Comparison of ENCODE assay signal across 12 mouse cellular contexts in the genomic region with DNA sequence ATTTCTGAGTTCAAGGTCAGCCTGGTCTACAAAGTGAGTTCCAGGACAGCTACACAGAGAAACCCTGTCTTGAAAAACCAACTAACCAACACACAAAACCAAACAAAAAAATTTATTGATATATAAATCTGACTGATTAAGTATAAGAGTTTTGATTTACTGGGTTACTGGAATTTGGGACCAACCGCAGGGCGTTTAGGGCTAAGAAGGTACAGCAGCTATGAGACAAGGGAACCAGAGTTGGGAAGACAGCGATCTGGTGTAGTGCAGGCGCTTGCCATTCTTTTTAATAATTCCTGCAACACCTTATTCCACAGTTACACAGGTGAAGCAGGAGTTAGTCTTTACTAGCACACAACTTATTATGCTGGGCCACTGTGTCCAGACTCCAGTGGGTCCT. TPM values are rescaled to one million over a fixed set of nuclear protein-coding genes. Genes with fewer than 3 reads are reported as not detected.
"Had no signal": no experiment of that assay in that cellular context is flagged by ENCODE, and none has a peak within 500 bp of the region (broad histone marks: within the 10 kb centered on the region; RNA-seq: fewer than 3 reads in every experiment).

No protein-coding gene starts in this region.

RNA-seq across cellular contexts. Expression of gene Smok2a, which starts 19.4 kb away (rescaled TPM):
- polyA plus RNA-seq: neural tube, embryonic 13.5 days; neural tube, embryonic 14.5 days; neural tube, embryonic 15.5 days; small intestine, adult 2 months; spleen, adult 2 months; stomach, embryonic 14.5 days; stomach, embryonic 15.5 days; stomach, embryonic 16.5 days; stomach, postnatal 0 days; thymus, adult 2 months; thymus, postnatal 0 days; urinary bladder, adult 2 months had no signal

RNA-seq across cellular contexts. Expression of gene Smok2b, which starts 28.5 kb away (rescaled TPM):
- polyA plus RNA-seq: neural tube, embryonic 13.5 days; neural tube, embryonic 14.5 days; neural tube, embryonic 15.5 days; small intestine, adult 2 months; spleen, adult 2 months; stomach, embryonic 14.5 days; stomach, embryonic 15.5 days; stomach, embryonic 16.5 days; stomach, postnatal 0 days; thymus, adult 2 months; thymus, postnatal 0 days; urinary bladder, adult 2 months had no signal
